Mouse (Mus musculus) erythroid progenitor cell, adult 5-6 weeks (primary cell): Measurements from ENCODE around the gene Ezh1. TPM values are rescaled to one million over a fixed set of nuclear protein-coding genes. Genes with fewer than 3 reads are reported as not detected.
"Not testable (repeated sequence)": the region's sequence is repeated elsewhere in the genome, so short reads cannot be mapped to it uniquely, and the experiment has no call there.

Experiments
- ATAC-seq: replicated peaks from 2 replicates; pipeline ENCODE4 v1.8.0; 2016; ENCODE audit warnings: moderate number of reproducible peaks, mild to moderate bottlenecking, moderate TSS enrichment, inconsistent platforms; ENCODE audit not compliant: poor library complexity, low FRiP score, severe bottlenecking
- total RNA-seq, 2 experiments: library from RNA; stranded (forward) in 1 of 2; stranded (reverse) in 1 of 2; fragments of 150-400 nt in 1 of 2; fragments of 186-747, 209-891 nt in 1 of 2; gene quantifications; 2 replicates each; pipeline versions ENCODE4 v1.2.3 to v1.2.4; 2015 to 2017; ENCODE audit warnings: low replicate concordance in 2 of 2

Ezh1 gene
- total RNA-seq, 2 experiments from 2014 or later: 32.3 to 43.8 TPM

DNA sequence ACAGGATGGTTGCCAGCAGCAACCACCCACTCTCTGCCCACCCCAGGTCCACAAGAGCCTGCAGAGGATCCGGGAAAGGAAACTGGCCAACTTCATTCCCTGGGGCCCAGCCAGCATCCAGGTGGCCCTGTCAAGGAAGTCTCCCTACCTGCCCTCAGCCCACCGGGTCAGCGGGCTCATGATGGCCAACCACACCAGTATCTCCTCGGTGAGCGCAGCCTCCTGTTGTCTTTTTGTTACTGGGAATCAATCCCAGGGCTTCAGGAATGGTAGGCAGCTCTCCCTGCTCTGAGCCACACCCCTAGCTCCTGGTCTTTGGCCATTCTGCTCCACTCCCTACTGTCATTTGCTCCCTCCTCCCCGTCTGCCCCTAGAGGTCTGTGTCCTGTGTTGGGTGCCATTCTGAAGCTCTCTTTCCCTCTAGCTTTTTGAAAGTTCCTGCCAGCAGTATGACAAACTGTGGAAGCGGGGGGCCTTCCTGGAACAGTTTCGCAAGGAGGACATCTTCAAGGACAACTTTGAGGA, 65.2 kb downstream of the Ezh1 start:
- not testable (repeated sequence) for ATAC-seq

DNA sequence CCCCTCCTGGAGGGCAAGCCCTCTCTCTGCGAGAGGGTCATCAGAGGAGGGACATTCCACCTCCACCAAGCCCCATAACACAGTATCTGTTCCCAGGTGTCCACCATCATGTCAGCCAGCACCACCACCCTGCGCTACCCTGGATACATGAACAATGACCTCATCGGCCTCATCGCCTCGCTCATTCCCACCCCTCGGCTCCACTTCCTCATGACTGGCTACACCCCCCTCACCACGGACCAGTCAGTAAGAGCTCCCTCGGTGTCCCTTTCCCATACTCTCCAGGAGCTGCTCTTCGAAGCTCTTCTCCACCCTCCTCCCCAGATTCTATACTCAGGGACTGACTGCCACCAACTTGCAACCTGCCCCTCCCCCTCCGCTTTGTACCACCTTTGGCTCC, 66.1 kb downstream of the Ezh1 start:
- not testable (repeated sequence) for ATAC-seq

DNA sequence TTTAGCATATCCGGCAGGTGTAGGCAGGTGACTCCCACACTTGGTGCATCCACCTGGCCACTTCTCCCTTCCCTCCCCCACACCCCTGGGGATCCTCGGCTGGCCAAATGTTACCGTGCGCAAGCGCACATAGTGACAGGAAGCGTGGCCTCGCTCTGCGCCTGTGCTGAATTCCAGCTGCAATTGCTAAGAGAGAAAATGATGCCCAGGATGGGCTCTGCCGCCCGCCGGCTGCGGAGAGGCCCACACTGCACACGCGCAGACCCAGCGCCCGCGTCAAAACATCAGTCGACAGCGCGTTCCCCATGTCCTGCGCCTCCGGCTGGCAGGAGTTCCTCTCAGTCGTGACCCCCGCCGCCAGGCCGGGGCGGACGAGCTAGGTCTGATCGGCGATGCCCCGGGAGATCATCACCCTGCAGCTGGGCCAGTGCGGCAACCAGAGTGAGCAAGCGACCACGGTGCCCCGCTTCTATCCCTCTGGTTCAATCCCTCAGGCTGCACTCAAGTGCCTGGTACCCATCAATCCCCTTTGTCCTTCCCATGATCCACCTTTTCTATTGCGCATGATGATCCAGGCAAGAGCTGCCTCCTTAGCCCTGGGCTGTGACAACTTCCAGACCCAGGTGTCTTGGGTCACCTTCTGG, 70.4 kb downstream of the Ezh1 start, which contains the start of gene Tubg2:
Gene Tubg2, plus strand, starts transcription at position 180 of the 644 bp plus-strand sequence.
- no peak for ATAC-seq

DNA sequence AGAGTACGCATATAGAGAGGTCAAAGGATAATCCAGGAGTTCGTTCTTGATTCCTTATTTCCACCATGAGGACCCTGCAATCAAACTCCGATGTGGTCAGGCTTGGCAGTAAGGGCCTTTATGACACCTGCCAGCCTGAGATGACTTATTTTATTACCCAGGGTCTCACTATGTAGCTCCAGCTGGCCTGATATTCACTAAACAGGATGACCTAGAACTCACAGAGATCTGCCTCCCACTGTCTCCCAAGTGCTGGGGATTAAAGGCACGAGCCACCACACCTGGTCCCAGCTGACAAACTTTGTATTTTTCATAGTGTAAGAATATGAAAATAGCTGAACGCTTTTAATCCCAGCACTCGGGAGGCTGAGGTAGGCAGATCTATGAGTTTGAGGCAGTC, 71.1 kb downstream of the Ezh1 start:
- no peak for ATAC-seq

DNA sequence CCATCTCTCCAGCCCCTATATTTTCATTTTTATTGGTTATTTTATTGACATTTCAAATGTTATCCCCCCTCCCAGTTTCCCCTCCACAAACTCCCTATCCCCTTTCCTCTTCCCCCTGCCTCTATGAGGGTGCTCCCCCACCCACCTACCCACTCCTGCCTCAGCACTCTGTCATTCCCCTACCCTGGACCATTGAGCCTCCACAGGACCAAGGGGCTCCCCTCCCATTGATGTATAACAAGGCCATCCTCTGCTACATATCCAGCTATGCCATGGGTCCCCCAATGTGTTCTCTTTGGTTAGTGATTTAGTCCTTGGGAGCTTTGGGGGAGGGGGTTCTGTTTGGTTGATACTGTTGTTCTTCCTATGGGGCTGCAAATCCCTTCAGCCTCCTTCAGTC, 71.6 kb downstream of the Ezh1 start:
- ATAC-seq: no peak

DNA sequence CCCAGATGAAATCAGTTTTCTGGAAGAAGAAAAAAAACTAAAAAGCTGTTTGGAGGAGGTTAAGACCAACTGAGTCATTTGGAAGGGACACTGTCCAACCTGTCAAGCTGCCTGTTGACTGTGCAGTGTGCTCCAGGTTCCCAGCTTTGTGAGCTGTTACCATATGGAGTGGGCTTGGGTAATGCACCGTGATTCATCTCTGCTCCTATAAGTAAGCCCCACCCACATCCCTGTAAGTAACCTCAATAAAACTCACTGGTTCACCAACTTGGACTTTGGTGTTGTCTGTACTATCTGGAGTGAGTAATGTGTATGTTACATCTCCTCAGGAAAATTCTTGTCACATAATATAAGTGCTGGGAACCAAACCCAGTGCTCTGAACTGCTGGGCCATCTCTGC, 73.4 kb downstream of the Ezh1 start:
- no peak for ATAC-seq

DNA sequence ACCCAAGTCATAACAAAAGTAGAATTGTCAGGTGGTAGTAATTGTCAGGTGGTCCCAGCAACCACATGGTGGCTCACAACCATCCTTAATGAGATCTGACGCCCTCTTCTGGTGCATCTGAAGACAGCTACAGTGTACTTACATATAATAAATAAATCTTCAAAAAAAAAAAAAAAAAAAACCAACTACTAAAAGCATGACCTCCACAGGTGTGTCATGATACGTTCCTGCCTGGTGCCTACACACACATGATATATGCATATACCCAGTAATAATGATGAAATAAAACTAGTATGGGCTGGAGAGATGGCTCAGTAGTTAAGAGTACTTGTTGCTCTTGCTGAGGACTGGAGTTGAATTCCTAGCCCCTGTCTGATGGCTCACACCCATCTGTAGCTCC, 75.2 kb downstream of the Ezh1 start:
- no peak for ATAC-seq

DNA sequence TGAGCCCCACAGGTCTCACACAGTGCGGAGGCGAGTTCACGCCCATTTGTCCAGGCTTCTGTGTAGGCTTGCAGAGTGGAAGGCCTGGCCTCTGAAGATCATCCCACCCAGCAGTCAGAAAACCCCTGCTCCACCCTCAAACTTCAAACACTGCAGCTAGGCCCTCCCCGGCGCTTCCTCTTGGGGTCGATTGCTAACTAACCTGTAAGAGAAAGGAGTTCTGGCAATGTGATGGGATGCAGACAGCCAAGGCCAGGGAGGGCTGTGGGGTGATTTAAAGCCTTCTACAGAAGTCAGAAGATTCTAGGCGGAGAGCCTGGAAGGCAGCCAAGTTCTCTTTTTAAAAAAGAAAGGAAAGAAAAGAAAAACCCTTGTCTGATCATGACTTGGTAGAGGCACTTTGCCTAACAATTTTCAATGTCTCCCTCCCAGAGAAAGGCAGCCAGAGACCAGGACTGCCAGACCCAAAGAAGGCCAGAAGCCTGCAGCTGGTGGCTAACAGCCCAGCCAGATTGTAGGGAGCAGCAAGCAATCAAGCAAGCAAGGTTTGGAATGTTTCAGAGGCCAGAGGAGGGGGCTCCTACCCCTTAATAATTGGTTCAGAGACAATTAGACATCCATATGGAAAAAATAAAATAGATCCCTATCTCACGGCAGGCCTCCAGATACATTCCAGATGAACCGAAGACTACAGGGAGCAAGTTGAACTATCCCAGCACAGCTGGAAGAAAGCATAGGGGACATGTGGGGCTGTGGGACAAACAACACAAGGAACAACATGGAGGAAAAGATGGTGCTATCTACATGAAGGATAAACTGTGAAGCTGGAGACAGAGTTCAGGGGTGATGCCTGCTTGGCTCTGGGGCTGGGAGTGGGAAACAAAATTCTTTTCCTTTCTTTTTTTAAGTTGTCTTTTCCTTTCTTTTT, 76.8 kb downstream of the Ezh1 start:
- no peak for ATAC-seq

DNA sequence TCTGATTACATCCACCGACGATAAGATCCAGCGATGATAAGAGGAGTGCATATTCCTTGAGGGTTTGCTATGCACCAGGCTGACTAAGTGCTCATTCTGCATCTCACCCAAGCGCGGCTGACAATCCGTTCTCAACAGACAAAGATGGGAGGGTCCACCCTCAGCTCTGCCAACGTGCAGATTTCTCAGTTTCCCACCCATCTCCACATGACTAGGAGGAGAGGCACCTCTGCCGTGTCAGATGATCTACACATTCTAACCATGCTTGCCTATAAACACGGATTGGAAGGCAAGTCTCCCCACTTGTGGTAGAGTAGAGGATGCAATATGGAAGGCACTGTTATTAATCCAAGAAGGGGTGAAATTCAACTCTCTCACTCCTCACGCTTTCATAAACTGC, 77.5 kb downstream of the Ezh1 start:
- no peak for ATAC-seq

DNA sequence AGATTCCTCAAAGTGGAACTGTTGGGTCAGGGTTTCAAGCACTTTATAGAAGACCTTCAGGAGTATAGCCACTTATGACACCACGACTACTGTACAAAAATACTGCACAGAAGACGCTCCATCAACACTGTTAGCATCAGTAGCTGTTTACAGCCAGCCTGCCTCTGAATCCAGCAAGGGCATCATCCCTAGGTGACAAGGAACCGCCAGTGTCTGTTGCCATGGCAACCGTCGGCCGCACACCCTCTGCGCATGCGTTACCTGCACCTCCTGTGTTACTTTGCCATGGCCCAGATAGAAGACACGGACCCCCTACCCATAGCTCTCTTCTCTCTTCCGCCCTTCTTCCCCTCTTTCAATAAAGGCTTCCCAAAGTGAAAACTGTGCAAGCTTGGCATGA, 79.9 kb downstream of the Ezh1 start:
- ATAC-seq: no peak

DNA sequence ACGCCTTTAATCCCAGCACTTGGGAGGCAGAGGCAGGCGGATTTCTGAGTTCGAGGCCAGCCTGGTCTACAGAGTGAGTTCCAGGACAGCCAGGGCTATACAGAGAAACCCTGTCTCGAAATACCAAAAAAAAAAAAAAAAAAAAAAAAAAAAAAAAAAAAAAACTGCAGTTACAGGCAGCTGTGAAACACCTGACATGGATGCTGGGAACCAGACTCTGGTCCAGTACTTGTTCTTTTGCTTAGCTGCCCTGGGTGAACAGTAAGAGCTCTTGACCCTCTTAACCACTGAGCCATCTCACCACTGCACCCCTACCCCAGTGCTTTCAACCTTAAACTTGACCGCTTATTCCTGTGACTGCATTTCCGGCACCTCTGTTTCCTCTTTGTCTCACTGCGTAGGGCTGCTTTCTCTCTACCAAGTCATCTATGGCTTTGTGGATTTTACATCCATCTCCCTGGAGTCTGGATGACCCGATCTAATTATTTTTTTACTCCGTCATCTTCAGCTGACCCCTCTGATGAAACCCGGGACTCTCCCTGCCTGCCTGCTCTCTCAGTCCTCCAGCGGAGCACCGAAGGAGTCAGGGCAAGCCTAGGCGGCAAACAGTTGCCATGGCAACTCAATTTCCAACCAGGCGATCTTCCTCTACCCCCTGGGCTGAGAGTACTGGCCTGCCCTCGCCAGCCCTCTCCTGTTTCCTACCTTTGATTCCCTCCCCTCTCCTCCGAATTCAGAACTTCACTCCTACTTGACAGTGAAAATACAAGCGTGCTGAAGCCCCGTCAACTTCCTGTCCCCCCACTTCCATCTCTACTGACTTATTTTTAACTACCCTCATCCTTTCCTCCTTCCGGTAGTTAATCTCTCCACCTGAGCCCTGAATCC, 82.7 kb downstream of the Ezh1 start:
- no peak; the same call in 1 of the 2 replicates for ATAC-seq

DNA sequence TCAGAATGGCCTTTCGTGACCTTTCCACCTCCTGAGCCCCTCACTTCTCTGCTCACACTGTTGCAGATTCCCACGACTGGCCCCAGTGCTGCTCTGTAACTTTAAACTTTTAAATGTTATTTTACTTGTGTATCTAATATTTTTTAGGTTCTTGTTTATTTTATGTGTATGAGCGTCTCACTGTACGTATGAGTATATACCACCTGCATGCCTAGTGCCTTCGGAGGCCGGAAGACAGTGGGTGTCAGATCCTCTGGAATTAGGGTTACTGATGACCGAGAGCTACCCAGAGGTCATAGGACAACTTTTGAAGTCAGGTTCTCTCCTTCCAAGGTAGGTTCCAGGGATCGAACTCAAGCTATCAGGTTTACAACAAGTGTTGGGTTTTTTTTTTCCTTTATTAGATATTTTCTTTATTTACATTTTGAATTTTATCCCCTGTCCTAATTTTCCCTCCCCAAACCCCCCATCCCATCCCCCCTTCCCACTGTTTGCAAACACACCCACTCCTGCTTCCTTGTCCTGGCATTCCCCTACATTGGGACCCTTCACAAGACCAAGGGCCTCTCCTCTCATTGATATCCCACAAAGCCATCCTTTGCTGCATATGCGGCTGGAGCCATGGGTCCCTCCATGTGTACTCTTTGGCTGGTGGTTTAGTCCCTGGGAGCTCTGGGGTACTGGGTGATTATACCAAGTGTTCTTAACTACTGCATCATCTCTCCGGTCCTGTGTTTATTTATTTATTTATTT, 83.9 kb downstream of the Ezh1 start:
- ATAC-seq: no peak

Other genes starting within 250 kb of the Ezh1 start
- 316 and 341 TPM in 2 replicates for gene Atp6v0a1, start 217.0 kb downstream of the Ezh1 start, total RNA-seq (2015; ENCODE audit: low replicate concordance)
- 355 and 494 TPM in 2 replicates for gene Atp6v0a1, start 217.0 kb downstream of the Ezh1 start, total RNA-seq (2017; ENCODE audit: low replicate concordance)
- gene Naglu, start 156.5 kb downstream of the Ezh1 start, total RNA-seq (2015; ENCODE audit: low replicate concordance): 2.2 and 3.8 TPM in 2 replicates
- 4.5 and 9.9 TPM in 2 replicates for gene Naglu, start 156.5 kb downstream of the Ezh1 start, total RNA-seq (2017; ENCODE audit: low replicate concordance)
- gene Hsd17b1, start 148.1 kb downstream of the Ezh1 start, total RNA-seq (2015; ENCODE audit: low replicate concordance): 2.2 TPM in 1 of 2 replicates, not detected in the other
- gene Hsd17b1, start 148.1 kb downstream of the Ezh1 start, total RNA-seq (2017; ENCODE audit: low replicate concordance): 0.26 TPM in 1 of 2 replicates, not detected in the other
- 2.5 and 3.8 TPM in 2 replicates for gene Coasy, start 143.9 kb downstream of the Ezh1 start, total RNA-seq (2015; ENCODE audit: low replicate concordance)
- 1.7 and 6.8 TPM in 2 replicates for gene Coasy, start 143.9 kb downstream of the Ezh1 start, total RNA-seq (2017; ENCODE audit: low replicate concordance)
- gene Mlx, start 139.2 kb downstream of the Ezh1 start, total RNA-seq (2015; ENCODE audit: low replicate concordance): 36.0 and 43.6 TPM in 2 replicates
- 16.8 and 26.4 TPM in 2 replicates for gene Mlx, start 139.2 kb downstream of the Ezh1 start, total RNA-seq (2017; ENCODE audit: low replicate concordance)
- 5.9 and 7.9 TPM in 2 replicates for gene Psmc3ip, start 131.0 kb downstream of the Ezh1 start, total RNA-seq (2015; ENCODE audit: low replicate concordance)
- 13.2 and 29.0 TPM in 2 replicates for gene Psmc3ip, start 131.0 kb downstream of the Ezh1 start, total RNA-seq (2017; ENCODE audit: low replicate concordance)
- gene Retreg3, start 106.6 kb downstream of the Ezh1 start, total RNA-seq (2015; ENCODE audit: low replicate concordance): 24.5 and 25.6 TPM in 2 replicates
- 38.7 and 57.9 TPM in 2 replicates for gene Retreg3, start 106.6 kb downstream of the Ezh1 start, total RNA-seq (2017; ENCODE audit: low replicate concordance)
- gene Tubg1, start 106.5 kb downstream of the Ezh1 start, total RNA-seq (2015; ENCODE audit: low replicate concordance): 29.3 and 38.2 TPM in 2 replicates
- 30.8 and 40.7 TPM in 2 replicates for gene Tubg1, start 106.5 kb downstream of the Ezh1 start, total RNA-seq (2017; ENCODE audit: low replicate concordance)
- not detected in 2 replicates for gene Tubg2, start 70.6 kb downstream of the Ezh1 start, total RNA-seq (2015; ENCODE audit: low replicate concordance)
- gene Tubg2, start 70.6 kb downstream of the Ezh1 start, total RNA-seq (2017; ENCODE audit: low replicate concordance): not detected in 2 replicates
- not detected in 2 replicates for gene Cntnap1, start 55.9 kb downstream of the Ezh1 start, total RNA-seq (2015; ENCODE audit: low replicate concordance)
- not detected in 2 replicates for gene Cntnap1, start 55.9 kb downstream of the Ezh1 start, total RNA-seq (2017; ENCODE audit: low replicate concordance)
- gene Plekhh3, start 55.1 kb downstream of the Ezh1 start, total RNA-seq (2015; ENCODE audit: low replicate concordance): not detected in 2 replicates
- not detected in 2 replicates for gene Plekhh3, start 55.1 kb downstream of the Ezh1 start, total RNA-seq (2017; ENCODE audit: low replicate concordance)
- gene Ccr10, start 51.0 kb downstream of the Ezh1 start, total RNA-seq (2015; ENCODE audit: low replicate concordance): not detected in 2 replicates
- gene Ccr10, start 51.0 kb downstream of the Ezh1 start, total RNA-seq (2017; ENCODE audit: low replicate concordance): not detected in 2 replicates
- not detected in 2 replicates for gene Ramp2, start 19.6 kb upstream of the Ezh1 start, total RNA-seq (2015; ENCODE audit: low replicate concordance)
- gene Ramp2, start 19.6 kb upstream of the Ezh1 start, total RNA-seq (2017; ENCODE audit: low replicate concordance): not detected in 2 replicates
- 133 and 142 TPM in 2 replicates for gene Vps25, start 27.2 kb upstream of the Ezh1 start, total RNA-seq (2015; ENCODE audit: low replicate concordance)
- 27.3 and 31.7 TPM in 2 replicates for gene Vps25, start 27.2 kb upstream of the Ezh1 start, total RNA-seq (2017; ENCODE audit: low replicate concordance)
- gene Wnk4, start 34.1 kb upstream of the Ezh1 start, total RNA-seq (2015; ENCODE audit: low replicate concordance): 0.72 and 5.9 TPM in 2 replicates
- 2.8 and 3.1 TPM in 2 replicates for gene Wnk4, start 34.1 kb upstream of the Ezh1 start, total RNA-seq (2017; ENCODE audit: low replicate concordance)
- 5.8 and 10.1 TPM in 2 replicates for gene Cntd1, start 52.5 kb upstream of the Ezh1 start, total RNA-seq (2015; ENCODE audit: low replicate concordance)
- gene Cntd1, start 52.5 kb upstream of the Ezh1 start, total RNA-seq (2017; ENCODE audit: low replicate concordance): 11.1 and 11.6 TPM in 2 replicates
- gene Coa3, start 52.7 kb upstream of the Ezh1 start, total RNA-seq (2015; ENCODE audit: low replicate concordance): 19.8 and 33.1 TPM in 2 replicates
- gene Coa3, start 52.7 kb upstream of the Ezh1 start, total RNA-seq (2017; ENCODE audit: low replicate concordance): 5.3 and 16.2 TPM in 2 replicates
- 71.4 and 72.5 TPM in 2 replicates for gene Becn1, start 75.8 kb upstream of the Ezh1 start, total RNA-seq (2015; ENCODE audit: low replicate concordance)
- gene Becn1, start 75.8 kb upstream of the Ezh1 start, total RNA-seq (2017; ENCODE audit: low replicate concordance): 273 TPM in 2 replicates
- 425 and 456 TPM in 2 replicates for gene Psme3, start 89.8 kb upstream of the Ezh1 start, total RNA-seq (2015; ENCODE audit: low replicate concordance)
- gene Psme3, start 89.8 kb upstream of the Ezh1 start, total RNA-seq (2017; ENCODE audit: low replicate concordance): 261 and 313 TPM in 2 replicates
- 25.2 and 38.6 TPM in 2 replicates for gene Aoc2, start 98.6 kb upstream of the Ezh1 start, total RNA-seq (2015; ENCODE audit: low replicate concordance)
- gene Aoc2, start 98.6 kb upstream of the Ezh1 start, total RNA-seq (2017; ENCODE audit: low replicate concordance): 12.8 and 18.9 TPM in 2 replicates
- gene Aoc3, start 104.1 kb upstream of the Ezh1 start, total RNA-seq (2015; ENCODE audit: low replicate concordance): 2.5 TPM in 1 of 2 replicates, not detected in the other
- gene Aoc3, start 104.1 kb upstream of the Ezh1 start, total RNA-seq (2017; ENCODE audit: low replicate concordance): 0.51 TPM in 1 of 2 replicates, not detected in the other
- not detected in 2 replicates for gene G6pc, start 141.1 kb upstream of the Ezh1 start, total RNA-seq (2015; ENCODE audit: low replicate concordance)
- gene G6pc, start 141.1 kb upstream of the Ezh1 start, total RNA-seq (2017; ENCODE audit: low replicate concordance): not detected in 2 replicates
- 2.1 and 20.9 TPM in 2 replicates for gene Aarsd1, start 191.2 kb upstream of the Ezh1 start, total RNA-seq (2015; ENCODE audit: low replicate concordance)
- 13.1 and 27.7 TPM in 2 replicates for gene Aarsd1, start 191.2 kb upstream of the Ezh1 start, total RNA-seq (2017; ENCODE audit: low replicate concordance)
- 3.2 TPM in 1 of 2 replicates, not detected in the other for gene Gm27029, start 198.3 kb upstream of the Ezh1 start, total RNA-seq (2015; ENCODE audit: low replicate concordance)
- gene Gm27029, start 198.3 kb upstream of the Ezh1 start, total RNA-seq (2017; ENCODE audit: low replicate concordance): not detected in 2 replicates
- 0.42 and 1.8 TPM in 2 replicates for gene Rundc1, start 198.6 kb upstream of the Ezh1 start, total RNA-seq (2015; ENCODE audit: low replicate concordance)
- 1.8 and 2.6 TPM in 2 replicates for gene Rundc1, start 198.6 kb upstream of the Ezh1 start, total RNA-seq (2017; ENCODE audit: low replicate concordance)
- not detected in 2 replicates for gene Ptges3l, start 198.9 kb upstream of the Ezh1 start, total RNA-seq (2015; ENCODE audit: low replicate concordance)
- not detected in 2 replicates for gene Ptges3l, start 198.9 kb upstream of the Ezh1 start, total RNA-seq (2017; ENCODE audit: low replicate concordance)
- 179 and 183 TPM in 2 replicates for gene Rpl27, start 215.8 kb upstream of the Ezh1 start, total RNA-seq (2015; ENCODE audit: low replicate concordance)
- 266 and 615 TPM in 2 replicates for gene Rpl27, start 215.8 kb upstream of the Ezh1 start, total RNA-seq (2017; ENCODE audit: low replicate concordance)
- 39.8 and 73.2 TPM in 2 replicates for gene Ifi35, start 221.9 kb upstream of the Ezh1 start, total RNA-seq (2015; ENCODE audit: low replicate concordance)
- 43.6 and 47.4 TPM in 2 replicates for gene Ifi35, start 221.9 kb upstream of the Ezh1 start, total RNA-seq (2017; ENCODE audit: low replicate concordance)
- gene Rnd2, start 238.5 kb upstream of the Ezh1 start, total RNA-seq (2015; ENCODE audit: low replicate concordance): not detected in 2 replicates
- not detected in 2 replicates for gene Rnd2, start 238.5 kb upstream of the Ezh1 start, total RNA-seq (2017; ENCODE audit: low replicate concordance)
- gene Vat1, start 239.8 kb upstream of the Ezh1 start, total RNA-seq (2015; ENCODE audit: low replicate concordance): 9.0 and 13.4 TPM in 2 replicates
- 4.7 and 6.1 TPM in 2 replicates for gene Vat1, start 239.8 kb upstream of the Ezh1 start, total RNA-seq (2017; ENCODE audit: low replicate concordance)